9 mouse cellular contexts compared by ENCODE assay signal in genomic region chr11:59330560-59330959, GRCm38 (mm10). TPM values are rescaled to one million over a fixed set of nuclear protein-coding genes. Genes with fewer than 3 reads are reported as not detected.
DNase-seq lines count a peak whose midpoint lies in the region; ATAC-seq and TF ChIP-seq lines count a peak whose summit lies in the region.
"Had no signal": no experiment of that assay in that cellular context is flagged by ENCODE, and none has a peak within 500 bp of the region (broad histone marks: within the 10 kb centered on the region; RNA-seq: fewer than 3 reads in every experiment).

No protein-coding gene starts in this region.

- no peaks in the 10 kb centered on the region for H3K36me3 ChIP-seq in forebrain, postnatal 0 days (ENCODE audit: insufficient read depth)
- H3K36me3 ChIP-seq in liver, embryonic 13.5 days, result no peaks in the 10 kb centered on the region

- H3K27ac ChIP-seq in forebrain, postnatal 0 days (ENCODE audit: low read depth, low read length), result no peak overlapping the region
- no peak overlapping the region for H3K27ac ChIP-seq in liver, embryonic 13.5 days
- H3K27ac ChIP-seq in olfactory bulb, adult 2 months (ENCODE audit: insufficient read depth, low read depth, low read length), result no peak overlapping the region

- no peak for TF ChIP-seq POLR2A in olfactory bulb, adult 2 months (IDR thresholded peaks at IDR 0.05; ENCODE audit: insufficient read depth, low read depth, low read length)

- H3K4me1 ChIP-seq in forebrain, postnatal 0 days (ENCODE audit: insufficient read depth), result no peaks in the 10 kb centered on the region
- H3K4me1 ChIP-seq in liver, embryonic 13.5 days (replicated peaks), result no peaks in the 10 kb centered on the region
- peaks cover 13% of the 10 kb centered on the region for H3K4me1 ChIP-seq in olfactory bulb, adult 2 months (ENCODE audit: control insufficient read depth, insufficient read depth, low read length)

- WGBS in forebrain, postnatal 0 days, result 46% methylated on average over 5 of the region's 5 CpGs
- WGBS in liver, embryonic 13.5 days (ENCODE audit: insufficient replicate concordance), result 39% methylated on average over 5 of the region's 5 CpGs
- WGBS in olfactory bulb, adult 2 months, result 53% methylated on average over 5 of the region's 5 CpGs

- no peak overlapping the region for H3K4me3 ChIP-seq in forebrain, postnatal 0 days (ENCODE audit: low read depth, low read length)
- H3K4me3 ChIP-seq in liver, embryonic 13.5 days (replicated peaks), result no peak overlapping the region
- no peak overlapping the region for H3K4me3 ChIP-seq in olfactory bulb, adult 2 months (ENCODE audit: insufficient read depth, low read depth, low read length)

- H3K27me3 ChIP-seq in forebrain, postnatal 0 days (ENCODE audit: insufficient read depth, low read length), result no peaks in the 10 kb centered on the region
- peaks cover 7% of the 10 kb centered on the region; the same call in 1 of the 2 replicates for H3K27me3 ChIP-seq in liver, embryonic 13.5 days

- no peaks in the 10 kb centered on the region for H3K9me3 ChIP-seq in forebrain, postnatal 0 days (ENCODE audit: low read length)
- H3K9me3 ChIP-seq in liver, embryonic 13.5 days (replicated peaks), result no peaks in the 10 kb centered on the region

- peak; percentile 65 to 66 for DNase-seq in B cell, adult 2 months
- peak; percentile 77 for DNase-seq in ES-CJ7 (ENCODE audit: low read depth, low spot score)
- peak; percentile 36 for DNase-seq in c-Kit-positive CD71-positive TER-119-negative erythroid progenitor cells, embryonic 14.5 days (ENCODE audit: low read depth)
- peak; percentile 56 for DNase-seq in forebrain, postnatal 0 days
- DNase-seq in kidney, adult 11 months, result peak; percentile 45
- DNase-seq in liver, embryonic 13.5 days, result peak; percentile 35

- no peak for ATAC-seq in forebrain, postnatal 0 days
- ATAC-seq in liver, embryonic 13.5 days (ENCODE audit: low read depth), result no peak
- no peak for ATAC-seq in activated CD4-positive, CD25-positive, alpha-beta regulatory T cell, adult 4 months

- no peak overlapping the region for H3K4me2 ChIP-seq in forebrain, postnatal 0 days (ENCODE audit: low read depth)
- H3K4me2 ChIP-seq in liver, embryonic 13.5 days, result no peak overlapping the region

- no peak overlapping the region for H3K9ac ChIP-seq in forebrain, postnatal 0 days
- H3K9ac ChIP-seq in liver, embryonic 13.5 days, result no peak overlapping the region

- TF ChIP-seq CTCF in forebrain, postnatal 0 days (IDR thresholded peaks at IDR 0.05; ENCODE audit: low read depth), result peak; percentile 75
- peak; percentile 59; the same call in 1 of the 2 replicates for TF ChIP-seq CTCF in olfactory bulb, adult 2 months (IDR thresholded peaks at IDR 0.05; ENCODE audit: insufficient read depth, low read depth, low read length)

RNA-seq across cellular contexts. Expression of gene Wnt9a, which starts 23.8 kb away (rescaled TPM):
- 1.9 and 5.6 TPM in 2 replicates for total RNA-seq in forebrain, postnatal 0 days (2014; rRNA removed)
- polyA plus RNA-seq in forebrain, postnatal 0 days (2015; fragmentation: Nextera tagmentation; extraction: Ambion mirVana), result 2.1 and 2.6 TPM in 2 replicates
- polyA plus RNA-seq in liver, embryonic 13.5 days (2015; fragmentation: Nextera tagmentation; extraction: Ambion mirVana), result 0.22 and 0.39 TPM in 2 replicates
- not detected in 2 replicates for polyA plus RNA-seq in olfactory bulb, adult 2 months (2012; ENCODE audit: insufficient read depth, insufficient read length, low replicate concordance, missing spikeins)
- polyA plus RNA-seq in activated CD4-positive, CD25-positive, alpha-beta regulatory T cell, adult 4 months (2017; shearing (Covaris generic)), result not detected

RNA-seq across cellular contexts. Expression of gene Wnt3a, which starts 40.0 kb away (rescaled TPM):
- 0.31 and 0.52 TPM in 2 replicates for total RNA-seq in forebrain, postnatal 0 days (2014; rRNA removed)
- polyA plus RNA-seq in forebrain, postnatal 0 days (2015; fragmentation: Nextera tagmentation; extraction: Ambion mirVana), result 0.19 and 0.29 TPM in 2 replicates
- 0.05 TPM in 1 of 2 replicates, not detected in the other for polyA plus RNA-seq in liver, embryonic 13.5 days (2015; fragmentation: Nextera tagmentation; extraction: Ambion mirVana)
- polyA plus RNA-seq in olfactory bulb, adult 2 months (2012; ENCODE audit: insufficient read depth, insufficient read length, low replicate concordance, missing spikeins), result not detected in 2 replicates
- under 1 TPM in 1 of 2 experiments, not detected in 1; 0.20 TPM for polyA plus RNA-seq in activated CD4-positive, CD25-positive, alpha-beta regulatory T cell, adult 4 months (2017; shearing (Covaris generic))
- polyA plus RNA-seq: heart, embryonic 16.5 days had no signal

RNA-seq across cellular contexts. Expression of gene Prss38, which starts 44.9 kb away (rescaled TPM):
- not detected in 2 replicates for total RNA-seq in forebrain, postnatal 0 days (2014; rRNA removed)
- 0.12 TPM in 1 of 2 replicates, not detected in the other for polyA plus RNA-seq in forebrain, postnatal 0 days (2015; fragmentation: Nextera tagmentation; extraction: Ambion mirVana)
- polyA plus RNA-seq in liver, embryonic 13.5 days (2015; fragmentation: Nextera tagmentation; extraction: Ambion mirVana), result not detected in 2 replicates
- polyA plus RNA-seq in olfactory bulb, adult 2 months (2012; ENCODE audit: insufficient read depth, insufficient read length, low replicate concordance, missing spikeins), result not detected in 2 replicates
- polyA plus RNA-seq in activated CD4-positive, CD25-positive, alpha-beta regulatory T cell, adult 4 months (2017; shearing (Covaris generic)), result not detected
- polyA plus RNA-seq: heart, embryonic 16.5 days had no signal
